Mouse (Mus musculus): Measurements from ENCODE around the gene Add1.

The Add1 gene

GRCm38 (mm10) chr5:34607100-34607880 is 33.8 kb downstream of the Add1 start:
- DNase-seq (ENCODE audit: low spot score in 2 of 2) = peak in 1 of 2 experiments; percentile 24

DNA sequence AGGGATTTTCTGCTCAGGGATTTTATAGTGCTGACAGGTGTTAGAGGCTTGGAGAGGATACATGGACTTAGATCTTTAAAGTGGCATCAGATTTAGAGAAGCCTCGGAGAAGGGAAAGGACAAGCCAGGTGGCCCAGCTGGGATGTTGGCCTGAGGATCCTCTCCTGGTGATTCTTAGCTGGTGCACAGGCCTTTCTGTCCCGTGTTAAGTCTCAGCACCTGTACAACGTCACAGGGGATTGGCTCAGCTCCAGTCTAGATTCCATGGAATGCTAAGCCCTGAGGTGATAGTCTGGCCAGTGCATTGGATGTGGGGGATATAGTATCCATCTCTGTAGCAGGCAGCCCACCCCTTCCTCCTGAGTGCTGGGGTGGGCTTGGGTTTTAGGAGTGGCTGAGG is 34.8 kb downstream of the Add1 start:
- no peak for DNase-seq (ENCODE audit: low spot score in 2 of 2)

- DNase-seq (ENCODE audit: low spot score in 2 of 2) = no peak
Observed at GRCm38 (mm10) chr5:34609966-34610365, 36.5 kb downstream of the Add1 start.

DNA sequence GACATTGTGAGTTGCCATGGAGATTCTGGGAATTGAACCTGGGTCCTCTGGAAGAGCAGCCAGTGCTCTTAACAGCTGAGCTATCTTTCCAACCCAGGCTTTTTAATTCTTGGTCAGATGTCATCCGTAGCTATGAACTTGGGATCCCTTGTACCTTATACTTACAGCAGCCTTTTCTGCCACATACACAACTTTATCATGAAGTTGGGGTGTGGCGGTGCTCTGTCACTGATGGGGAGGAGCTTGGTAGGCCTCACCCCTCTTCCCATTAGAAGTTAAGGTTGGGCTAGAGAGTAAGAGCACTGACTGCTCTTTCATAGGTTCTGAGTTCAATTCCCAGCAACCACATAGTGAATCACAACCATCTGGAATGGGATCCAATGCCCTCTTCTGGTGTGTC is 59.5 kb downstream of the Add1 start:
- no peak for DNase-seq (ENCODE audit: low spot score in 2 of 2)

DNA sequence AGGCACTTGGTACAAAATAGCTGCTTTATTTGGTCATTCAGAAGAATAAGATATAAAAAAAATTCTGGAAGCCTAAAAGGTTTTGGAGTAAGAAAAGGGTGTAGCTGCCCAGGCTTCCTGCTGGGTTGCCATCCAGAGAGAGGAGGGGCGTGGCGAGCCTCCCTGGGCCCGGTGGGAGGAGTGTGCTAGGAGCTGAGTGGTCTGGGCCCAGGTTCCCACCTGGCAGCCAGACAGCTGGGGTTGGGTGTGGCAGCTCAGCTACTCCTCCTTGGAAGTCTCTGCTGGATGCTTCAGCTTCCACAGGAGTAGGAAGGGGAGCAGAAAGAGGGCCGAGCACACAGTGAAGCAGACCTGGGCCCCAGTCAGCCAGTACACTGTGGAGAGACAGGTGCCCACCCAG is 60.2 kb downstream of the Add1 start:
- DNase-seq (ENCODE audit: low spot score in 2 of 2) = no peak

DNA sequence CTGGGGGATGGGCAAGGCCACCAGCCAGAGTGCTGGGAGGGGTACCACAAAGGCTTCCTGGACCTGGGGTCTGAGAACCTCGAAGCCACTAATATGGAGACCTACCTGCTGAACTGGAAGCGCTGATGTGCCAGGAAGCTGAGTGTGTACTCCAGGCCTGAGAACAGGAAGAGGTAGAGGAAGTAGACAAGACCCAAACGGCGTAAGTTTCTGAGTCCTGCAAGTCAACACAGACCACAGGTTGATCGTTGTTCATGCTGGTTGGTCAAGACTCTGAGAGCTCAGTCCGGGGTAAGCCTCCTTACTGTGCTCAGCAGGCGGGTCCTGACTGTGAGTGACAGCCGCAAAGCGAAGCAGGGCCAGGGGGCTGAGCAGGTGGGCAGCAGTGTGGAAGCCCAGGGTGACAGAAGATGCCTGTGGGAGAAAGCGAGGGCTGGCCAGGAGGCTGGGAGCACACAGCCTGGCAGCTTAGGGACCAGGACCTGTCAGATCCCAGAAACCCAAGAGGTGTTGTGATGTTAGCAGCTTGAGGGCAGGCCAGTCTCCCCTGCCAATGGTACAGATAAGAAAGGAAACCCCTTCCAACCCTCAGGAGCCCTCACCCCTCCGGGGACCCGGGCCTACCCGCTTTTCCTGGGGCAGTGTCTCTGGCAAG is 61.4 kb downstream of the Add1 start:
- no peak for DNase-seq (ENCODE audit: low spot score in 2 of 2)

GRCm38 (mm10) chr5:34635665-34636192 is 62.3 kb downstream of the Add1 start:
- DNase-seq (ENCODE audit: low spot score in 2 of 2) = no peak

DNA sequence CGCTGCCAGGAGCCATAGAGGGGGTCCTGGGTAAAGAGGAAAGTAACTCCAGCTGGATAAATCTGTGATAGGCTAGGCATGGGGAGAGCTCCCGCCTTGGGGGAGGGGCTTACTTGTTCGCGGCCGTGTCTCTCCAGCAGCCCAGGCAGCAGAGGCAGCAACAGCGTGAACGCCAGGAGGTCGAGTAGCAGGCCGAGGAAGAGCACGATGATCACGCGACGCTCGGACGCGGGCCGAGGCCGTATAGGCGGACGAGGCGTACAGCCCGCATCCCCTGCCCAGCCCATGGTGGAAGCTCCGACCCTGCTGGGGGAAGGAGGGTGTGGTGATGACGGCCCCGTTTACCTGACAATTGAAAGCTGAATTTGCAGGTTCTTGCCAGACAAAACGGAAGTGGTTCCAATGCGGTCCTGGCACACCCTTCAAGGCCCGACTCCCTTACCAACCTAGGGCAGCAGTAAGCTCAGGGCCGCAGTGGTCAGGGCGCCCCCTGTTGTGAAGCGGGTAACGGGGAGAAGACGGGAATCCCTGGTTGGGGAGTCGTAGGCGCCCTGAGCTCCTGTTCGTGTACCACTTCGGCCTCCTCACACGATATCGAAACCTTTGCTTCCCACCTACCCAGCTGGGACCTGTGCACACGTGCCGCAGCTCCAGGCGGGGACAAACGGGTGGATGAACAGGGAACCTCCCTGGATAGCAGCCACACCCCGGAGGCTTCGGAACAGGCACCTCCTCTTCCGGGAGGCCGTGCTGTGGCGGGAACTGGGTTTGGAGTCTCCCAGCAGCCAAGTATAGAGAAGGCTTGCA is 63.2 kb downstream of the Add1 start, which contains the start of gene Mfsd10:
Gene Mfsd10, minus strand, starts transcription at position 732 of the 807 bp plus-strand sequence.
- peak; percentile 55 to 79 for DNase-seq (ENCODE audit: low spot score in 2 of 2)

- DNase-seq (ENCODE audit: low spot score in 2 of 2) = no peak
Observed at GRCm38 (mm10) chr5:34637591-34638156, 64.2 kb downstream of the Add1 start.

GRCm38 (mm10) chr5:34641991-34642390 is 68.5 kb downstream of the Add1 start:
- no peak for DNase-seq (ENCODE audit: low spot score in 2 of 2)

- peak; percentile 45 to 80 for DNase-seq (ENCODE audit: low spot score in 2 of 2)
Observed at GRCm38 (mm10) chr5:34642932-34643331, 69.5 kb downstream of the Add1 start.

- peak in 1 of 2 experiments; percentile 68 for DNase-seq (ENCODE audit: low spot score in 2 of 2)
Observed at GRCm38 (mm10) chr5:34647581-34647980, 74.1 kb downstream of the Add1 start.

DNA sequence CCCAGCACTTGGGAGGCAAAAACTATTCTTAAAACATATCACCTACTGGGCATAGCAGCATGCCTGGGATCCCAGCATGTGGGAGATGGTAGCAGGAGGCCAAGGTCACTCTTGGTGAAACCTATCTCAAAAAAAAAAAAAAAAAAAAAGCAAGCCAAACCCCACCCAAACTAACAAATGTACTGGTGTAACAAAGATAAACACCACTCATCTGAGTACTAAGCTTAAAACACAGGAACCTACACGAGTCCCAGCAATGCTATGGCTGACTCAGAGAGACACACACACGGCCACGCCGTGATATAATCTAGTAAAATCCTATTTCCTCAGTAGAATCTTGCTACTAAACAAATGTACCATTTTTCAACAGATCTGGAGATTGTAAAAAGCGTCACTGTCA is 79.5 kb downstream of the Add1 start:
- no peak for DNase-seq (ENCODE audit: low spot score in 2 of 2)

DNA sequence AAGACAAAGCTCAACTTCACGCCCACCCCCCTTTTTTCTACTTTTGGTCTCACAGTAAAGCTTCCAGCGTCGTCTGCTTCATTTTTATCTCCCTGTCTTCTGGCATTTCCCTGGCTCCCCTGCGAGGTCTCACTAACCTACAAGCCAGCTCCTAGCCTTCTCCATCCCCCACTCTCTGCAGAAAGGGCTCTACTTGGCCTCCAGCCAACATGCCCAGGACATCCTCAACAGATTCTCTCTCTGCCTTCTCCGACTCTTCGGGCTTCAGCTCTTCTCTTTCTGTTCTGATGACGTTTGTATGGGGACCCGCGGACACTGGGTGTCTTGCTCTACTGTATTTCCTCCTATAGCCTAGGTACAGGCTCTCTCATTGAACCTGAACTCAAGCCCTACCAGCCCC is 81.4 kb downstream of the Add1 start:
- no peak for DNase-seq (ENCODE audit: low spot score in 2 of 2)

DNA sequence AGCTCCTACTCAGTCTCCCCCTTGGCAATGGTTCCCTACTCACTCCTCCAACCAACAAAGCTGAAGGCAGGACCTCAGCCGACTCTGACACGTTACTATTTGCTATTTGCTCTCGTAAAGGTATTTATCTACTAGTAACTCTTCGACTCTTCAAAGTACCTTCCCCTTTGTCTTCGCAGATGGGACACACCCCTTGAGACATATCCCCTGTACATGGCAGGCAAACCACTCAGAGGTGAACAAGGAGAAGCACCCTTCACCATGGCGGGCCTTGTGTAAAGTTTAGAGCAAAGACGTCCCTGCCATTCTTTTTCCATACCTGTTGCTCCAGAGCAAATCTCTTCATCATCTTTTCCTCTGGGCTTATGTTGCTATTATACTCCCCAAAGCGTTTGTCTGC is 84.1 kb downstream of the Add1 start:
- no peak for DNase-seq (ENCODE audit: low spot score in 2 of 2)

DNA sequence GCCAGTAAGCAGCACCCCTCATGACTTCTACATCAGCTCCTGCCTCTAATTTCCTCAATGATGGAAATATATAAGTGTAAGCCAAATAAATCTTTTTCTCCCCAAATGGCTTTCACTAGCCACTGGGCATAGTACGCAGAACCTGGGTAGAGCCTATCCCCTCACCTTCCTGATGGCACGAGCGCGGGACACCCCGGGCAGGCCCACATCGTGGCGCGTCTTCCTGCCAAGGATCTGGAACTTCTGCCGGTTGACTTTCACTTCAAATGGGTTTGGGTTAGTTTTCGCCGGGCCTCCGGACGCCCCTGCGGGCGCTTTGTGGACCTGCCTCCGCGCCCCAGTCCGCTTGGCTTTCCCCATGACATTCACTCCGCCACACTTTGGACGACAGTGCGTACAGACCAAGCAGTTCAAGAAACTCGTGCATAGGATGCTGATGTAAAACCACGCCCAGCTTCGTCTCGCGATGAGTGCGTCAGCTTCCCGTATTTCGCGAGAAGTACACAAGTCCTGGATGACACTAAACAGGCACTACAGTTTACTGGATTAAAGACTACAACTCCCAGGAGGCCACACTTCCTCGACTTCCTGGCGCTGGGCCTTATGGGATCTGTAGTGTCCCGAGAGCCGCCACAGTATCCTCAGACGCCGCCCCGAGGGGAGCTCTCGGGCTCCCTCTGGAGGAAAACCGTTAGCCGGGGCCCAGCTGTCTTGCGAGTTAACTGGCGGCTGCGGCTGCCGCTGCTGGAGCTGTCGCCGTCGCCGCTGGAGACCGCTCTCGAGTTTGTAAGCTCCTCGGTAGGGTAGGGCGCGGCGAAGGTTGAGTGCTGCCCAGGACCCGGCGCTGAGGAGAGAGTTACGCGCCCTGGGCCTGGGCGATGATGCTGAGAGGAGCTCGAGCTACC is 86.5 kb downstream of the Add1 start, which contains the start of the genes Nop14 and Grk4:
Gene Nop14, minus strand, starts transcription at position 463 of the 905 bp plus-strand sequence.
Gene Grk4, plus strand, starts transcription at position 694 of the 905 bp plus-strand sequence.
- DNase-seq (ENCODE audit: low spot score in 2 of 2) = peak; percentile 100

GRCm38 (mm10) chr5:34660591-34661130 is 87.2 kb downstream of the Add1 start:
- DNase-seq (ENCODE audit: low spot score in 2 of 2) = no peak

- no peak for DNase-seq (ENCODE audit: low spot score in 2 of 2)
Observed at GRCm38 (mm10) chr5:34661909-34662308, 88.4 kb downstream of the Add1 start.

GRCm38 (mm10) chr5:34663231-34663630 is 89.8 kb downstream of the Add1 start:
- DNase-seq (ENCODE audit: low spot score in 2 of 2) = no peak

DNA sequence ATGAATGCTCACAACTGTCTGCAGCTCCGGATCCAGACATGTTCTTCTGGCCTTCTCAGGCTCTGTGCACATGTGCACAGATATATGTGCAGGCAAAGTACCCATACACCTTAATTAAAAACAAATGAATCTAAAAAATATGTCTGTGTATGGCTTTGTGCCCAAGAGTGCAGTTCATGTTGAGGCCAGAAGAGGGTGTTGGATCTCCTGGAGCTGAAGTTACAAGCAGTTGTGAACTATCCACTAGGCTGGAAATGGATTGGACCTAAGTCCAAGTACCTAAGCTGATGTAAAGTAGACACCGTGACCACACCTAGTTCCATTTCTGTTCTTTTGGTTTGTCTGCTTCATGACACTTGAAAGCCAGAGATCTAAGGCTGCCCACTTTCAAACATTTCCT is 96.0 kb downstream of the Add1 start:
- DNase-seq (ENCODE audit: low spot score in 2 of 2) = no peak
